Mouse (Mus musculus): ENCODE measurements around the gene Slc7a8.
A peak's percentile ranks its signal among the peaks of the same experiment; 100 is the strongest.

The Slc7a8 gene

GRCm38 (mm10) chr14:54781610-54782365, at the start of gene Slc7a8:
Slc7a8 (minus strand) TSS chr14:54781946.
- peak; percentile 61 to 63 for DNase-seq (ENCODE audit: low spot score in 2 of 2)

DNA sequence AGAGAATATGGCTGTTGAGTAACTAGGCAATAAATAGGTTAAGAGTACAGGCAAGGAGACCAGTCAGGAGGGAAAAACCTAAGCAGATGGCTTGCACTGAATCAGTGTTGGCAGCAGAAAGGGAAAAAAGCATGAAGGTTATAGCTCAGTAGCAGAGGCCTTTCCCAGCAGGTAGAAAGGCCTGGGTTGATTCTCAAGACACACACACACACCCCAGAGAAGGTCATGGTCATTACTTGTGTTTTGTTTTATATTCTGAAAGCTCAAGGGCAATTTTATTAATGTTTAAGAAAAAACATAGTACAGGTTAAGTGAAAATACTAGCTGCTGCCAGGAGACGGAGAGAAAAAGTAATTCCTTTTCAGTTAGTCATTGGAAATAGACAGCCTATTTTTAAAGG, 42.0 kb upstream of the Slc7a8 start:
- DNase-seq (ENCODE audit: low spot score in 2 of 2) = no peak

GRCm38 (mm10) chr14:54822301-54822700, 40.6 kb upstream of the Slc7a8 start:
- DNase-seq (ENCODE audit: low spot score in 2 of 2) = no peak

DNA sequence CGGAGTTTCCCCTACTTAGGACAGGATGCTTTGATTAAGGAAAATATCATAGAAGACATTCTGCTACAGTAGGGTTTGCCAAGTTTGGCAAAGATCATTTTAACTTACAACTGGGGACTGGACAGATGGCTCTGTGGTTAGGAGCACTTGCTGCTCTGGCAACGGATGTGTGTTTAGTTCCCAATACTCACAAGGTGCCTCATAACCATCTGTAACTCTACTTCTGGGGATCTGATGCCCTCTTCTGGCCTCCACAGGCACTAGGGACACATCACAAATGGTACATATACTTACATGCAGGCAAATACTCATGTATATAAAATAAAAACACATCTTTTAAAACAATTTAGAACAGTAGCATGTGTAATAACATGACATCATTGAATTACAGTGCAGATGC, 36.0 kb upstream of the Slc7a8 start:
- DNase-seq (ENCODE audit: low spot score in 2 of 2) = peak in 1 of 2 experiments; percentile 9

GRCm38 (mm10) chr14:54815737-54816136, 34.0 kb upstream of the Slc7a8 start:
- no peak for DNase-seq (ENCODE audit: low spot score in 2 of 2)

DNA sequence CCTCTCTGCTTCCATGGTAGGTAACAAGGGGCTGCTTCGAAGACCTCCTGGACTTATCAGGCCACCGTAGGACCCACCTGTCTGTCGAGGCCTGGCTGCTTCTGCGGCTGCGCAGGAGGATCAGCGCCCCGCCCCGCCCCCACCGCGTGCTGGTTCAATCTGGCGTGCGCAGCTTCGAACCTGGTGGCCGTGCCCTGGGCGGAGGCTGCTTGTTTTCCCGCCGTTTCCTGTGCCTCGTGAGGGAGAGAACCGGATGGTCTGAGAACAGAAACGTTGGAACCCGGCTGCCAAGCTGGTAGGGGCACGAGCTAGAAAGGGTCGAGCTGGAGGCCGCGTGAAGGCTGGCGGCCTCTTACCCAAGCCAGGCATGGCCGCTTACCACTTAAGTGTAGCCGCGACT, 32.2 kb upstream of the Slc7a8 start, which contains the start of gene Rnf212b:
Gene Rnf212b, plus strand, starts transcription at position 151 of the 400 bp plus-strand sequence.
- no peak for DNase-seq (ENCODE audit: low spot score in 2 of 2)

- no peak for DNase-seq (ENCODE audit: low spot score in 2 of 2)
Measured at GRCm38 (mm10) chr14:54809668-54810033, 27.9 kb upstream of the Slc7a8 start.

DNA sequence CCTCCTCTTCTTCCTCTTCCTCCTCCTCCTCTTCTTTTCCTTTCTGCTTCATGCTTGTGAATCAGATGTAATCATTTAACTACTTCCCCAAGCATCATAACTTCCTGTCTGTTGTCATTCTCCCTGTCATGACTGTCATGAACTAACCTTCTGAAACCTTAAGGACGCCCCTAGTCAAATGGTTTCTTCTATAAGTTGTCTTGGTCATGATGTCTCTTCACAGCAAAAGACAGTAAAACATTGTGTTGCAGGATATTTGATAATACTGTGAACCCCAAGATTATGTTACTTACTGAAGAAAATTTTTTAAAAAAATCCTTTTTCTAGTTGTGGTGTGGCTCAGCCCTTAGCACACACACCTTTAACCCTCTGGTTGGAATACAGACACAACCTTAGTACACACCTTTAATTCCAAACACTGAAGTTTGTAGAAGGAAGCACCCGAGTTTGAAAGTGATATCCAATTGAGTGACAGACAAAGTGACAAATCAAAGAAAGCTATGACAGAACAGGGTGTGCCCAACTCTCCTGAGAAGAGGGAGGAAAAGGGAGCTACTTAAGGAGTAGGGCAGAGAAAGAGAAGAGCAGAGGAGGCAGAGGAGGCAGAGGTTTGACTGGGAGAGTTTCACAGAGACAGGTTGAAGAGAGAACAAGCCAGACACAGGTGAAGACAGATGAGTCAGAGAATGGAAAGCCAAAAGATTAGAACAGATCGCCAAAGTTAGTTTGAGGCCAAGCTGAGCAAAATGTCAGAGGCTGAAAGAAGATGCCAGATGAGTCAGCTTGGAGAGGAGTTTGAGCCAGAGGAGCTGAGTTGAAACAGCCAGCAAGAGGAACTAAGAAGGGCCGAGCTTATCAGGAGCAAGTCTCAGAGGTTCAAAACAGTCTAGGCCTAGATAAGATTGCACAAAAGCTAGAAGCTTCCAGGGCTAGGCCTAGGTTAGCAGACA, 27.2 kb upstream of the Slc7a8 start:
- DNase-seq (ENCODE audit: low spot score in 2 of 2) = no peak

- no peak for DNase-seq (ENCODE audit: low spot score in 2 of 2)
Measured at GRCm38 (mm10) chr14:54806124-54806523, 24.4 kb upstream of the Slc7a8 start.

- DNase-seq (ENCODE audit: low spot score in 2 of 2) = no peak
Measured at GRCm38 (mm10) chr14:54802428-54802827, 20.7 kb upstream of the Slc7a8 start.

- DNase-seq (ENCODE audit: low spot score in 2 of 2) = no peak
Measured at GRCm38 (mm10) chr14:54799686-54800085, 17.9 kb upstream of the Slc7a8 start.

DNA sequence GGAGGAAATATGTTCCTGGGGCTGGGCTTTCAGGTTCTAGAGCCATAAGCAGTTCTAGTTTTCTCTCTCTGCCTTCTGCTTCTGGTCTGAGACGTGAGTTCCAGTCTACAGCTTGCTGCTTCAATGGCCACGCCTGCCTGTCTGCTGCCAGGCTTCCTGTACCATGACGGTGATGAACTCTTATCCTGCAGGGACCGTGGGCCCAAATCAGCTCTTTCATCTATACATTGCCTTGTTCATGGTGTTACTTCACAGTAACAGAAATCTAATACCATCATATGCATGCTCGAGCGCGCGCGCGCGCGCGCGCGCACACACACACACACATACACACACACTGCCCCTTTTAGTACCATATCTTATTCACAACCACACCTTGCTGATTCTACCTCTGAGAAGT, 15.0 kb upstream of the Slc7a8 start:
- no peak for DNase-seq (ENCODE audit: low spot score in 2 of 2)

DNA sequence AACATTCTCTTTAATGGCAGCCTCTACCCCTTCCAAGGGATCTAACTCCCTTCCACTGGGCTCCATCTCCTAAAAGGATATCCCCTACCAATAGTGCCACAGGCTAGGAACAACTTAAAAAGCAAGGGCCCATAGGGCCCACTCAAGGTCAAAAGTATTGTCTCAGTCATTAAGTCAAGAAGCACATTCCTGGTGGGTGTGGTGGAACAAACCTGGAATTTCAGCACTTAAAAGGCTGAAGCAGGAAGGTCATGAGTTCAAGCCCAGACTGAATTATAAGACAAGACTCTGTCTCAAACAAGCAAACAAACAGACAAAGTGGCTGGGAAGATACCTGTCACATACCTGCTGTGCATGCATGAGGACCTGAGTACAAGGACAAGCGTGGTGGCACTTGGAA, 14.2 kb upstream of the Slc7a8 start:
- DNase-seq (ENCODE audit: low spot score in 2 of 2) = no peak

- no peak for DNase-seq (ENCODE audit: low spot score in 2 of 2)
Measured at GRCm38 (mm10) chr14:54793894-54794830, 12.4 kb upstream of the Slc7a8 start.

DNA sequence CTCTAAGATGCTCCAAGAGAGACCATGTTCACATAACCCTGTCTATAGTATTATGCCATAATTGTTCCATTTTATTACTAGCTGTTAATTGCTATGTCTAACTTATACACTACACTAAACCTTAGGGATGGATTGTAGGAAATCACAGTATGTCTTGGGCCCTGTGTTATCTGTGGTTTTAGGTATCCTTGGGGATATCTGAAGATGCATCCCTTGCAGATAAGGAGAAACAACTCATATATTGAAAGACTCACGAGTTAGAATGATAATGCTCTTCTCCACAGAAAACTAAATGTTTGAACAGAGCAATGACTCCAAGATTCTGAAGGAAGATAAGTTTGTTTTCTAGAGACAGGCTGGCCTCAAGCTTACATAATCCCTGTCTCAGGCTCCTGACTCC, 11.6 kb upstream of the Slc7a8 start:
- no peak for DNase-seq (ENCODE audit: low spot score in 2 of 2)

DNA sequence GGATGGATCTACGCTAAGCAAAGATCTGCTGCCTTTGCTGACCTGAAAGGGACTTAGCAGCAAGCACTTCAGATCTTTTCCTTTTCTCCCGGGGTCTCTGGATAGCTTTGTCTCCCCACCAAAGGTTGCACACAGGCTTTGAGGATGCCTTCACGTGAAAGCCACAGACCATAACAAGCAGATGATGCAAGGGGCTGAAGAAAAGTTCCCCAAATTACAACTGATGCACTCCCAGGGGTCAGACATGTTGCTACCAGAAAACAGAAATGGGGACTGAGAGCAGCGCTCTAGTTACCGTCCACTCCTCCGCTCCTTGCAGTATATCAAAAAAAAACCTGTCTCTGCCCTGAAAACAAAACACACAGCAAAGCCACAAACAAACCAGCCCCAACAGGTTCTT, 10.4 kb upstream of the Slc7a8 start:
- DNase-seq (ENCODE audit: low spot score in 2 of 2) = no peak

DNA sequence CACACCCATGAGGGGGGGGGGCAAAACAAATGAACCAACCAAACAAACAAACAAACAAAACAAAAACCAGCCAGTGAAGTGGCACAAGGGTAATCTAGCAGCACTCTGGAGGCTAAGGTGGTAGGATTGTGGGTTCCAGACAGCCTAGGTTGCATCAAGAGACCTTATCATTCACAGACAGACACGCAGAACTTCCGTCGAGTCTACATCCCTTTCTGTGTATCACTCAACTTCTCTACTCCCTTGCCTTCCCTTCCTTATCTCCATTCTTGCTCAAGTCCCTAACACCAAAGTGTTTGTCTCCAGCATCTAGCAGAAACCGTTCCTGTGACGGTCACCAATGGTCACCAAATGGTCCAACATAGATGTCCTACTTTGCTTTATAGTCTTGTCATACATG, 6.5 kb upstream of the Slc7a8 start:
- no peak for DNase-seq (ENCODE audit: low spot score in 2 of 2)

DNA sequence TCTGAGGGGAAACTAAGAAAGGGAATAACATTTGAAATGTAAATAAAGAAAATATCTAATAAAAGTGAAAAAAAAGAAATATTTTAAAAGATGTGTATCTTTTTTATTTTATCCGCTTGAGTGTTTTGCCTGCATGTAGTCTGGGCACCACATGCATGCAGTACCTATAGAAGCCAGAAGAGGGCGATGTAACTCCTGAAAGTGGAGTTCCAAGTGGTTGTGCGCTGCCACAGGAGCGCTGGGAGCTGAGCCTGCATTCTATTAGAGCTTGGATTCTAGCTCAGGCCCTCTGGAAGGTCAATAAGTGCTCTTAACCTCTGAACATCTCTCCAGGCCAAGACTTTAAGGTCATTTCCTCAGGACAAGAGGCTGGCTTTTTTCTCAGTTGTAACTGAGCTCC, 5.5 kb upstream of the Slc7a8 start:
- DNase-seq (ENCODE audit: low spot score in 2 of 2) = no peak

DNA sequence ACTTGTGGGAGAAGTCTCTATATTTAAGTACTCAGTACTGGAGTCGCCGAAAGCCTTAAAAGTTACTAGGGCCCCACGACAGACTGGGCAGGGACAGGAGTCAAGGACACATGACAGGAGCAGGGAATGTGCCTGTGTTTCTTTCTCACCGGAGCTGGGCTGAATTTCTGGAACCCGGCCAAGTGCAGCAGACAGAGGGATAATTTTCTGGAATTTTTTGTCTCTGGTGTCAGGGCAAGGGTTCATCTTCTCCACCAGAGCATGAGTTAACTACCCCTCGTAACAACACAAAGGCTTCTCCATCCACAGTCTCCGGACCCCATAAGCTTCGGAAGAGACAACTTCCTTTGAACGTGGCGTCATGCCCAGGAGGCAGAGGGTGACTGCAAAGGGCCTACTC, 4.7 kb upstream of the Slc7a8 start:
- DNase-seq (ENCODE audit: low spot score in 2 of 2) = no peak

DNA sequence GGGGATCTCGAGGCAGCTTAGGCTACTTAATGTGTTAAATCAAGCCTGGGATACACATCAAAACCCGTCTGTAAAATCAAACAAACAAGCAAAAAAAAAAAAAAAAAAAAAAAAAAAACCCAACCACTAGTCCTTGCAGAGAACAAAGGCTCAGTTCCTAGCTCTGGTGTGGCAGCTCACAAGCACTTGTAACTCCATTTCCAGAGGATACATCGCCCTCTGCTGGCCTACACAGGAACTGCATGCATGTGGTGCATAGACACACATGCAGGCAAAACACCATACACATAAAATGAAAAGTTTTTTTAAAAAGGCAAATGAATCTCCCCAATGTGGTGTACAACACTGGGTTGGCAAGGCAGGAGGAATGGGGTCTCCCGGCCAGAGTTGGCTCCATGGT, 4.2 kb upstream of the Slc7a8 start:
- DNase-seq (ENCODE audit: low spot score in 2 of 2) = peak in 1 of 2 experiments; percentile 51

- DNase-seq (ENCODE audit: low spot score in 2 of 2) = no peak
Measured at GRCm38 (mm10) chr14:54782971-54783370, 1.2 kb upstream of the Slc7a8 start.

All from frontal cortex, postnatal 25 days (tissue).